Mouse (Mus musculus) cerebellum, adult 11 months (tissue): ENCODE data around the gene Ankrd34a.

ENCODE experiments used
- DNase-seq: peaks from one replicate; pipeline ENCODE4 v3.0.0; 2022

The Ankrd34a gene

GRCm38 (mm10) chr3:96596228-96596707 is at the start of gene Ankrd34a:
TSS of gene Ankrd34a (plus strand) at chr3:96596636.
- peak; percentile 90 for DNase-seq

DNA sequence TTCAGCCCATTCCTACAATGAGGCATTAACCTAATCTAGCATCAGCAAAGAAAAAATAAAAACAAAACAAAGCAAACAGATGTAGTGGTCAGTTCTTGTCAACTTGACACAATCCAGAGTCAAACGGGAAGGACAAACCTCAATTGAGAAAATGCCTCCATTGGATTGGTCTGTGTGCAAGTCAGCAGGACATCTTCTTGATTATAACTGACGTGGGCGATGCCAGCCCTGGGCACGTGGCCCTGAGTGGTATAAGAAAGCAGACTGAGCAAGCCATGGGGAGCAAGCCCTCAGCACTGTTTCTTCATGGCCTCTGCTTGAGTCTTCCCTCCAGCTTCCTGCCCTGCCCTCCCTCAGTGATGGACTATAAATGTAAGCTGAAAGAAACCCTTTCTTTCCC is 49.6 kb upstream of the Ankrd34a start:
- no peak for DNase-seq

GRCm38 (mm10) chr3:96547389-96547960 is 49.0 kb upstream of the Ankrd34a start:
- DNase-seq: peak; percentile 72

- no peak for DNase-seq
Measured at GRCm38 (mm10) chr3:96548824-96549223, 47.6 kb upstream of the Ankrd34a start.

GRCm38 (mm10) chr3:96549346-96549745 is 47.1 kb upstream of the Ankrd34a start:
- no peak for DNase-seq

DNA sequence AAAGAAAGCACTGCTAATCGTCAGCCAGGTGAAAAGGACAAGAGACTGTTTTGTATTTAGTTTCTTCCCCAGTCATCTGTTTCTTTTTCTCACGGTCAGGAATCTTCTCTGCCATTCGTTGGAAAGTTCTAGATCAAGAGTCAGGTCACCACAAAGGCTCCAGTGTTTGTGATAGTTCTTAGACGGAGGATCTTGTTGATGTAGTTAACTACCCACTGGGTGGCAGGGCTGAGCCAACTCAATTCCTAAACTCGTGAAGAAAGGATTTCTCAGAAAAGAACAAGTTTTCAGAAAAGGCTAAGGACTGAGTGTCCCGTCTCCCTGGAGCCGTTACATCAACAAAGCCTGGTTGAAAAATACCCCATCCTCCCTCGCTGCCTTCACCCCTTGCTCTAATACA is 45.2 kb upstream of the Ankrd34a start:
- DNase-seq: no peak

GRCm38 (mm10) chr3:96551890-96552289 is 44.5 kb upstream of the Ankrd34a start:
- no peak for DNase-seq

GRCm38 (mm10) chr3:96553601-96554000 is 42.8 kb upstream of the Ankrd34a start:
- DNase-seq: no peak

GRCm38 (mm10) chr3:96554251-96554650 is 42.2 kb upstream of the Ankrd34a start:
- DNase-seq: no peak

DNA sequence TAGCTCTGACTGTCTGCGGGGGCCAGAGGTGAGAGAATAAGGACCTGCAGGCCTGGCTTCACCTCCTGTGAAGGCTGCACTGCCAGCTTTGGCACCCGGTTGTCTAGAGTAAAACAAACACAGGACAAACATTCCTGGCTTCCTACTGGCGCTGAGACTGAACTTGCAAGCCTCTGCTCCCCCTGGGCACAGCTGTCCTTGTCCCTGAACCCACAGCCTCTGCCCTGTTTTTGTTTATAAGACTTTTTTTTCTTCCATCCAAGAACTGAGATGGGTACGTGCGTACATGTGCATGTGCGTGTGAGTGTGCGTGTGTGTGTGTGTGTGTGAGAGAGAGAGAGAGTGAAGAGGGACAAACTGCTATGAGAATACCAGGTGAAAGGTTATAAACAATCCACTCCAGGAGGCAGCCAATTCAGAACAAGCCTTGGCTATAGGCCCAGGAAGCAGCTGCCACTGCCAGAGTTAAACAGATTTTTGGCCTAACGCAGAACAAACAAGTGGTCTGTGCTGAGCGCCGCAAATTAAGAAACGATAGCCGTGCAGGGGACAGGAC is 41.3 kb upstream of the Ankrd34a start:
- DNase-seq: no peak

GRCm38 (mm10) chr3:96555999-96556614 is 40.3 kb upstream of the Ankrd34a start:
- DNase-seq: no peak

DNA sequence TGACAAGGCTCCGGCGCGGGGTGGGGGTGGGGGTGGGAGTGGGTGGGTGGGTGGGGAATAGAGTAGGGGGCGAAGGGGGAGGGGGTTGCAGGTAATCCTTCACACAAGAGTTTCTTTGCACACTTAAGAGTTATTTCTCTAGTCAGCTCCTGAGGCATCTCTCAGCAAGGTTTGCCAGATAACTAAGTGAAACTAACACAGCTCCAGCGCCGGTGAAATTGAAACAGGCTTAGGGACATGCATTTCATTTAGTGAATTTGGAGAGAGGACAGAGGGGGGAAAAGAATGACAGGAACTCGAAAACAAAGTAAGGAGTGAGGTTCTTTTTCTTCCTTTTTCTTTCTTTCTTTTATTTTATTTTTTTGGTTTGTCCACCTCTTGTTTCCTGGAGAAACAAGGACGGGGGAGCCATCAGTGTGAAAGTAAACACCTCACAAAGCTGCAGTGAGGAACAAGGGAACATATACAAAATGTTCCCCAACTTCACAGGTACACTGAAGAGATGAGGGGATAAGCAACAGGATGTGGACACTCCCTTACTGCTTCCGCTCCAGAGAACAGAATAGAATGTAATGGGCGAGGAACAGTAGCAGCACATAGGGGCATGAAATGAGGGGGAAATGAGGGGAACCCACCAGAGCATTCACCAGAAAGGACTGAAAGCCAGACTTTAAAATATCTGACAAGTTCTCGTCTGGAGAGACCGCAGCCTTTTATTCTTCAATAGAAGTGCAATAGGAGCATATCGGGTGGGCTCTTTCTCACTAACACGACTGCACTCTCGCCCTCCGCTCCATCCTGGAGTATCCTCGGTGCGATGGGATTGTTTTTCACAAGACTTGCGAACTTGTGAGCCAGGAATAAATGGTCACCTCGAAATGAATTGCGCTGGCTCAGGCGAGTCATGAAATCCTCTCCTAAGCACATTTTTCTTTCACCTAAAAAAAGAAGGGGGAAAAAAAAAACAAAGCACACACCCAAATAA is 39.5 kb upstream of the Ankrd34a start:
- DNase-seq: no peak

- peak; percentile 84 for DNase-seq
Measured at GRCm38 (mm10) chr3:96557694-96558093, 38.7 kb upstream of the Ankrd34a start, which contains the start of gene Txnip. TSS of gene Txnip (plus strand) at chr3:96557957.

DNA sequence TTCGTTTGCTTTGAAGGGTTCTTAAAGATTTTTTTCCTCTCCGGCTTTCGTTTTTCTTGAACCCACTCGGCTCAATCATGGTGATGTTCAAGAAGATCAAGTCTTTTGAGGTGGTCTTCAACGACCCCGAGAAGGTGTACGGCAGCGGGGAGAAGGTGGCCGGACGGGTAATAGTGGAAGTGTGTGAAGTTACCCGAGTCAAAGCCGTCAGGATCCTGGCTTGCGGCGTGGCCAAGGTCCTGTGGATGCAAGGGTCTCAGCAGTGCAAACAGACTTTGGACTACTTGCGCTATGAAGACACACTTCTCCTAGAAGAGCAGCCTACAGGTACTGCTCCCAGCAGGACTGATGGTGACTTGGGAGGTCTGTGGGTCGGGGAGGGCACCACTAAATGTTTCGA is 38.3 kb upstream of the Ankrd34a start:
- no peak for DNase-seq

DNA sequence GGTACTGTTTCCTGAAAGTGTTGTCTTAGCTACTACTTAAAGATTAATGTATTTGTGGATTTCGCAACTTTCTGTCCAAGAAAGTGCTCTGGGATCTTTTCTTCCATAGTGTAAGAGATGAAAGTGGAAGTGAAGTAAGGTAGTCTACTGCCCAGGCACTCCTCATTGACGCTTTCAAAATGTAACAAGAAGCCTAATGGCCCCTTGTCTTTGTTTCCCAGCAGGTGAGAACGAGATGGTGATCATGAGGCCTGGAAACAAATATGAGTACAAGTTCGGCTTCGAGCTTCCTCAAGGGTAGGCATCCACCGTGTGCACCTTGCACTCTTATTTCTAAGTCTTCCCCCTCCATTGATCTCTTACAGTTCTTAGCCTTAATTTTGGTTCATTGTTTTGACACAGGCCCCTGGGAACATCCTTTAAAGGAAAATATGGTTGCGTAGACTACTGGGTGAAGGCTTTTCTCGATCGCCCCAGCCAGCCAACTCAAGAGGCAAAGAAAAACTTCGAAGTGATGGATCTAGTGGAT is 37.7 kb upstream of the Ankrd34a start:
- DNase-seq: no peak

- no peak for DNase-seq
Measured at GRCm38 (mm10) chr3:96559398-96559910, 37.0 kb upstream of the Ankrd34a start.

DNA sequence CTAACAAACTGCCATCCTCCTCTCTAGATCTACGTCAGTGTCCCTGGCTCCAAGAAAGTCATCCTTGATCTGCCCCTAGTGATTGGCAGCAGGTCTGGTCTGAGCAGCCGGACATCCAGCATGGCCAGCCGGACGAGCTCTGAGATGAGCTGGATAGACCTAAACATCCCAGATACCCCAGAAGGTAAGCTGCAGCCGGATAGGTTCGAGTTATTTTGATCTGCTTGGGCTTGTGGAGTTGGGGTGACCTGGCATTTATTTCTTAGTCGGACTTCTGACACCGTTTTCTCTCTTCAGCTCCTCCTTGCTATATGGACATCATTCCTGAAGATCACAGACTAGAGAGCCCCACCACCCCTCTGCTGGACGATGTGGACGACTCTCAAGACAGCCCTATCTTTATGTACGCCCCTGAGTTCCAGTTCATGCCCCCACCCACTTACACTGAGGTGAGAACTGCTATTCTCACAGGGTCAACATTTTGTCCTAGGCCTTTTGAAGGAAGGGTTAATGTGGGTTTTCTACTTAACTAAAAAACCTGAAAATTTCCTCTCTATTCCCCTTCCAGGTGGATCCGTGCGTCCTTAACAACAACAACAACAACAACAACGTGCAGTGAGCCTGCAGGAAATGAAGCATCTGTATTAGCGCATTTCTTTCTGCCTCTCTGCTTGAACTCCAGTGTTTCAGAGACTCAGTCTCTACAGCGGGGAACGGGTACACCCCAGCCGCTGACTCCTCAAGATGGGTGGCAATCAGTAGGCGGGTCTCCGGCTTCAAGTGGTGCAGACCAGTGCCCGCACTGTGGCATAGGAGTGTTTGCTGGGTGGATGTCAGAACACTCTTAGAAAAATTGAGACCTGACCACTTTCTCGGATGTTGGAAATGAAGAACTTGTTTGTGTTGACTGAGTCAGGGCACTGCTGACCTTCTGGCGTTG is 36.3 kb upstream of the Ankrd34a start:
- no peak for DNase-seq

DNA sequence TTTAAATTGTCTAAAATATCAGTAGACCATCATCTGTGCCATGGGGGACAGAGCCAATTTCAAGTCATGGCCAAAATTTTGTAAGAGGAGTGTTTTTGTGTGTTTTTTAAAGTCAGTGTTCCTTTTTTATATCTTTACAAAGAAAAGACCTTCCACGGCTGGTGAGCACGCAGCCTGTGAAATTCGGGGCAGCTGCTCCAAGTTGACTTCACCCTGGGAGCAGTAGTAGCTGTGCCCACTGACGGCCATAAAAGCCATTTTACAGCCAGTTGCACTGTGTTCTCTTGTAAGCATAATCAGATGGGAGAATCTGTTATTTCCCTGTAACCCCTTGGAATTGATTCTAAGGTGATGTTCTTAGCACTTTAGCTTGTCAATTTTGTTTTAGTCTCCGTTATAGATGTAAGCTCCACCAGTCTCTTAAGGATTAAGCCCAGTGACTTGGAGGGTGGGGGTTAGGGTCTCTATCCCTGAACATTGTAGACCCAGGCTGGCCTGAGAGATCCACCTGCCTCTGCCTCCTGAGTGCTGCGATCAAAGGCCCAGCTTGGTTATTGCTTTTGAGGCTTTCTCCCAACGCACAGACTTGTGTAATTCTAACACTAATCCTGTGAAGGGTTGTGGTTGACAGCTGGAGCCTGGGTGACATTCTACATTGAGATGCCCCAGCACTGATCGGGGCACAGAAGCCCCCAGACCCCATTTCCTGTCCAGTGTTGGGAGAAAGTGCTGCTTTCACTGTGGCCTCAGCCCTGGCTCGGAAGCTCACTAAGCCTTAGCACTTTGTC is 35.4 kb upstream of the Ankrd34a start:
- DNase-seq: no peak

- no peak for DNase-seq
Measured at GRCm38 (mm10) chr3:96561946-96562681, 34.3 kb upstream of the Ankrd34a start.

GRCm38 (mm10) chr3:96563267-96563666 is 33.2 kb upstream of the Ankrd34a start:
- no peak for DNase-seq
